Mouse (Mus musculus) layer of hippocampus, postnatal 10 days (tissue): Measurements from ENCODE around the gene Atp6v0a1. TPM values are rescaled to one million over a fixed set of nuclear protein-coding genes. Genes with fewer than 3 reads are reported as not detected.

Source experiments
- DNase-seq, 2 experiments: peaks; one replicate each; pipeline ENCODE4 v3.0.0; 2021; ENCODE audit warnings: low spot score in 2 of 2
- long read RNA-seq: library from polyadenylated mRNA; stranded (forward); transcript quantifications from one replicate; pipeline ENCODE4 v2.0.0, GENCODE M21; 2023
- total RNA-seq, 2 experiments: library from RNA; stranded (reverse); gene quantifications; 2 replicates each; pipeline ENCODE4 v1.2.3; 2021

The Atp6v0a1 gene
- total RNA-seq = 100 to 1,000 TPM; 424 to 431 TPM
- long read RNA-seq, full-length matches to known transcripts = 20 of 85 reads
- long read RNA-seq, partial matches to known transcripts = 19 of 85 reads
- long read RNA-seq, other reads (novel, unspliced or antisense) = 46 of 85 reads

DNA sequence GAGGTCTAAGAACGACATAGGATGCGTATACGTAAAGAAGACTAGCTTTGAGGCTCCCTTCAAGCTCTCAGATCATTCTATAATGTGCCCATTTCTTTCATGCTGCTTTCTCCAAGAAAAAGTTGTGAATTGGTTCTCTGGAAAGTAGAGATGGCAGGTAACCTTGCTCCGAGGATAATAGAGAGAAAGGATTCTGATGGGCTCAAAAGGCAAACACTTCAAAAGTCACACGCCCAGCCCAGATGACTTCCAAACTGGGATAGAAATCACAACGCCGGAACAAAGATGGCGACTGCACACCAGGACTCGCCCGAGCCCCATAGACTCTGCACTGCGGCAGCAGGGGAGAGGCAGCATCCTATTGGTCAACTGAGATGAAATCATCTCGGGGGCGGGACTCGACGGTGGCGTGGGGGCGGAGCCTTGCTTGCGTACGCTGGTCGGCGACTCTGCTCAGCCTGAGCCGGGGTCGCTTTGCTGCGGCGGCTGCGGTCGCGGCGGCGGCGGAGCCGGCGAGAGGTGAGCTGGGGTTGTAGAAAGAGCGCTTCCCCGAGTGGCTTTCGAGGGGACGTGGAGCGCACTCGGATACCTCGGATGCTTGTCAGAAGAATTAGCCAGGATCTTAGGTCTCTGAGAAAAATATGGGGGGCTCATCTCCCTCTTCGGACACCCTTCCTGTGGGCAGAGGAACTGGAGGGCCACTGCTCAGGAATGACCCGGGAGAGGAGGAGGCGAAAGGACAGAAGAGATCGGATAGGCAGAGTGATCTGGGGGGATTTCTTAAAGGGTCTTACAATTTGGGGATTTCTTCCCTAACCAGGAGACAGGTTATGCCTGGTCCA, at the start of gene Atp6v0a1:
Atp6v0a1 (plus strand) TSS at position 407 of the 842 bp plus-strand sequence.
- peak; percentile 97 to 98 for DNase-seq

DNA sequence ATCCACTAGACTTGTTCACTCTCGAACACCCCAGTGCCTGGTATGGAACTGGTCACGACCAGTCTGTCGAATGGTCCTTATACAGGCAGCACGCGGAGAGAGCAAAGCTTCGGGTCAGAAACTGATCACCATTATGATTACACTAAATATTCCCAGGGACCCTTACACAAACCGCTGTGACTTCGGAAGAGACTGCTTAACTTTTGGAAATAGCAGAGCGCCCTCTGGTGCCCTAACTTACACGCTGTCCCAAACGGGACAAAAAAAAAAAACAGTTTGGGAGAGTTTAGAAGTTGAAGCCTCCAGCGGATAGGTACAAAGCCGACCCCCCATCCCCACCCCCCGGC, 49.8 kb upstream of the Atp6v0a1 start:
- DNase-seq = peak; percentile 67 to 75

DNA sequence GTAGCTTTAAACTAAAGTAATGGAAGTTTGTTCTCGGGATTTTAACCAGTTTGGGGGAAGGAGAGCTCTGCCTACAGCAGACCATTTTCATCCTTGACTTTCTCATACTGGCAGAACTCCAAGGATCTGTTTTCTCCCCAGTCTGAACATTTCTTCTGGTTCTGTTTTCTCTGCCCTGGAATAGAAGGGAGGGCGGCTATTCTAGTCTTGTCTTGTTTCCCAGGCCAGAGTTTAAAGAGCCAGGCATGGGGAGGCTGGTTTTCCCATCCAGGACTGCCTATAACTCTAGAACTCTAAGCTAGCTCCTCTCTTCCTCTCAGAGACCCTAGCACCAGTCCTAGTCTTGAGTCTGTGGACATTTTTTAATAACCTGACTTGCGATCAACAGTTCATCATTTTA, 49.4 kb upstream of the Atp6v0a1 start:
- DNase-seq = no peak

DNA sequence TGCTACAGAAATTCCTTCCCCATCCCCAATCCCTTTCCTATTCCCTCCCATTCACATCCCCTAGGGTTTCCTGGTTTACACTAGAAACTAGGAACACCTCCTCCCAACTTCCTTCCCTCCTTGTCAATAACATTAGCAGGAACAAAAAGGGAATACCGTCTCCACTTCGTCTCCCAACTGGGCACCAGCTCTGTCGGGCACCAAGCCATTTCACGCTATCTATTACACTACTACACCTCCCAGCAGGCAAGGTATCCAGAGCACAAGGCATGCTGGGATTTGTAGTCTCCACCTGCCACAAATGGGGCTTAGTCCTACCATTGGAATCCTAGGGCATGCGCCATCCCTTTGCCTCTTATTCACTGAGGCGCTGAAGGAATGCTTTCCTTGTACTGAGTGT, 48.7 kb upstream of the Atp6v0a1 start:
- peak in 1 of 2 experiments; percentile 48 for DNase-seq

DNA sequence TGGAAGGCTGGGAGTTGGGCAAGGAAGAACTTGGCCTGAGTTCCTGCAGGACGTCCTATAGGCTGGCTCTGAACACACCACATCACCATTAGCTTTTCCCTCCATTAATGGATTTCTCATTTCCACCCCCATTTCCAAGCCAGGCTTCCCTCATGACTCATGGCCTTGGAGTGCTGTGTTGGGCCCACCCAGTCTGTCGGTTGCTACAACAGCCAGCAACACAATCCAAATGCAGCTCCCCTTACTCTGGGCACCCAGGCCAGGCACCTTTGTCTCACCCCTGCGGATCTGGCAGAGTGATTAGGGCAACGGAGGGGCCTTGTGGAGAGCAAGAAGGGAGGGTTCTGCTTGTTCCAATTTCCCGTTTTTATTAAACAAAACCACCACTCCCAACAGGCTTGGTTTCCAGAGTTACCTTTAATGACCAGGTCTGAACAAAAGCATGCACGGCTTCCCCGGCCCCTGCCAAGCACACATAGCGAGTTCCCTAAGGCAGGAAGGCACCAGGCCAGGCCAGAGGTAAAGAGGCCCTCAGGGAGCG, 46.8 kb upstream of the Atp6v0a1 start:
- no peak for DNase-seq

DNA sequence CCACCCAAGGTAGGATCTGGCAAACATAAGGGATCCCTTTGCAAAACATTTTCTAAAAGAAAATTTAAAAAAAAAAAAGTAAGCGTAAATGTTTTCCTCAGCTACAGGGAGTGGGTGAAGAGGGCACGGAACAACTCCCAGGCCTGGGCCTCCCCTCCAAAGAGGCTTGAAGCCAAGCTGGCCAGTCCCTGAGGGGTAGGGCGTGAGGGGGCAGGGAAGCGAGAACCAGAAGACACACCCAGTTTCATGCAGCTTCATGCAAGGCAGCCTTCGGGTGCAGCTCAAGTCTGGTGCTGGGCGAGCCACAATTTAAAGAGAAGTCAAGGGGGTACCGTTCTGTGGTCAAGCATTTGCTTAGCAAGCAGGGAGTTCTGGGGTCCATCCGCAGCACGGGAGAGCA, 45.6 kb upstream of the Atp6v0a1 start:
- DNase-seq = no peak

DNA sequence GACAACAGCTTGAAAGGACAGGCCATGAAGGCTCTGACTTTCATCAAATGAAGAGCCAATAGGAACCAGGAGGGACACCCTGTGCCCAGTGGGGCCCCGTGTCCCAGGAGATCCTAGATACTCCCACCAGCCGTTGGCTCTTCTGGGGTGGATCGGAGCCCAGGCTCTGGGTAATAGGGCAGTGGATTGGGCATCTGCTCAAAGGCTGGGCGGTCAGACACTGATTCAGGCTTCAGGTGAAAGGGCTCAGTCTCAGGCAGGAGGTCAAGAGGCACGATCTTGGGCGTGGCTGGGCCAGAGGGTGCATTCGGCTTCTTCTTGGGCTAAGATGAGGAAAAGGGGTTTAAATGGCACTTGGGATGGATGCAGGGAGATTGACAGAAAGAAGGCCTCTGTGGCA, 45.1 kb upstream of the Atp6v0a1 start:
- DNase-seq = no peak

DNA sequence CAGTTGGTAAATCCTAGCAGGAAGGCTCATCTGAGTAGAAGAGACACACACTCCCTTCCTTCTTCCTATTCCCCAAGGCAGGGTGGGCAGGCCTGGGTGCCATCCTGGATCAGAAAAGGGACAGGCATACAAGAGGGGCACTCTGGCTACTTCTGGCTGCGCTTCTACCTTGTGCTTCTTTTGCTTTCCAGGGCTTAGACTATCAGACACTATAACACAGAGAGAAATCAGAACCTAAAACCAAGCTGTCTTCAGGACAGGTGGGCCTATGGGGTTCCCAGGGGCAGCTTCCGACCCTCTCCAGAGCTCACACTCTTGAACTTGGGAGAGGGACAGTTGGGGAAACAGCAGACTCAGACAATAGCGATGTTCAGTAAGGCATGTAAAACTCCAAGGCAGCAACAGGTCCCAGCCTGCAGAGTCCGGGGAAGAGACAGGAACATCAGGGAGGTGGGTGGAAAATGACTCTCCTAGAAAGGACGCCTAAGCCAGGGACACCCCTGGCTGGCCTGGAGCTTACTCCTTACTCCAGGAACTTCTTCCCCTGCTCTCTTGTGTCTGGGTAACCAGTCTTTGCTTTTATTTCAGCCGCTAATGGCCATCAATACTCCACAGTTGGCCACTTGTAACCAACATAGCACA, 44.2 kb upstream of the Atp6v0a1 start:
- DNase-seq = no peak

DNA sequence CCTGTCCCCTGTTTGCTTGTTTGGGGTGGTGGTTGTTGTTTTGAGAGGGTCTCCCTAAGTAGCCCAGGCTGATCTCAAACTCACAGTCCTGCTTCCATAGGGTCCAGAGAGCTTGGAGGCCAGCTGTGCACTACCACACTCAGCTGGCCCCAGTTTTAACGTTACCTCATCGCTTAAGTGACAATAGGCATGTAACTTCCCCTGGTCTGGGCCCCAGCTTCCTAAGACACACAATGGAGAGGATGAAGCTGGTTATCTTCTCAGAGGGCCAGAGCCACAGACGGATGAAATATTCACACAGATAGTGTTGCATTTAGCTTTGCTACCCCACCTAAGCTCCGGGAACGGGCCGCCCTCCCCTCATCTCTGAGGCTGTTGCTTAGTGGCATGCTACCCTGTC, 43.5 kb upstream of the Atp6v0a1 start:
- DNase-seq = no peak

DNA sequence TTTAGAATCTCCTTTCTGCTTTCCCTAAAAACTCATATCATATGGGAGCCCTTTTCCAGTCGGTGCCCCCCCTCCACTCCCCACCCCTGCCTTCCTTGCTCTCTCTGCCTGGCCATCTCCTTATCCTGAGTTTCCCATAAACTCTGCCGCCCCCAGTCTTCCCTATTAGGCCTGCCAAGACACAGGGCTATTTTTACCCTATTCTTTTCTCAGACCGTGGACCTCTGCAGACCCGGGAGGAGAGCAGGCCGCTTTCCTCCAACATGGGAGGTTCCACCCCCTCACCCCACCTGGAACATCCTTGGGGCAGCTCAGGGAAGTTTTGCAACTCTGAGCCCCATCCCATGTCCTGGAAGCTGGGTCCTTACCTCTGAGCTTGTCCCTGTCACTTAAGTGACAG, 41.9 kb upstream of the Atp6v0a1 start:
- DNase-seq = no peak

DNA sequence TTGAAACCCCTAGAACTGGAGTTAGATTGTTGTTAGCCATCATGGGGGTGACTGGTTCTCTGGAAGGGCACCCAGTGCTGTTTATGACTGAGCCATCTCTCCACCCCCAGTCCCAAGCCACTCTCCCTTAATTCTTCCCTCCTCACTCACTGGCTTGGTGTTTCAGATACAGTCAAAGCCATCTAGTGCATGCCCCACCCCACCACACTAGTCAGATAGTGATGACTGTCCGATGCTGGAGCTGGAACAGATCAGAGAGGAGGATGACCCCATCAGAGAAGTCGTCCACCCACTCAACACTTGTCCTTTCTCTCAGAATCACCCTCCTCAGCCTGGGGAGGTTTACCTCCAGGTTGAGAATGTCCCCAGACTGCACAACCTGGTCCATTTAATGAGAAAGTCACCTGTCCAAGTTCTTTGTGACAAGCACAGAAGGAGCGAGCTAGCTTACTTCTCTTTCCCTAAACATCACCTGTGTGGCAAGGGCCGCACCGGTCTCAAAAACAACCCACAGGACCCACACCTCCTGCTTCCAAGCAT, 41.3 kb upstream of the Atp6v0a1 start:
- DNase-seq = no peak

DNA sequence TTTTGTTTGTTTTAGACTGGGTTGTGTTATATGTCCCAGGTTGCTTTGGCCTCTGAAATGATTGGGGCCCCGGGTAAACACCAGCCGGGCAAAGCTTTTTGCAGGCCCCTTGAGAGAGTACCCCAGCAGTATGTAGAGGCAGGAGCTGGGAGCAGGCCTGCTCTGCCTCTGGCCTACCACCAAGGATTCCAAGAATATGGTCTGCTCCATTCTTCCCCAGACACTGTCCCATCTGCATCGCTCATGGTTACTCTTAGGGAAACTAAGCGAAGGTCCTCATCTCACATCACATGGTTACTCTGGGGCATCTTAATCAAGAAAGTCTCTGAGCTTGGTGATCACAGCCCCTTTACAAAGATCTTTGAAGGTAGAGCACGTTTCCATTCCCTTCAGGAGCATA, 40.8 kb upstream of the Atp6v0a1 start:
- no peak for DNase-seq

DNA sequence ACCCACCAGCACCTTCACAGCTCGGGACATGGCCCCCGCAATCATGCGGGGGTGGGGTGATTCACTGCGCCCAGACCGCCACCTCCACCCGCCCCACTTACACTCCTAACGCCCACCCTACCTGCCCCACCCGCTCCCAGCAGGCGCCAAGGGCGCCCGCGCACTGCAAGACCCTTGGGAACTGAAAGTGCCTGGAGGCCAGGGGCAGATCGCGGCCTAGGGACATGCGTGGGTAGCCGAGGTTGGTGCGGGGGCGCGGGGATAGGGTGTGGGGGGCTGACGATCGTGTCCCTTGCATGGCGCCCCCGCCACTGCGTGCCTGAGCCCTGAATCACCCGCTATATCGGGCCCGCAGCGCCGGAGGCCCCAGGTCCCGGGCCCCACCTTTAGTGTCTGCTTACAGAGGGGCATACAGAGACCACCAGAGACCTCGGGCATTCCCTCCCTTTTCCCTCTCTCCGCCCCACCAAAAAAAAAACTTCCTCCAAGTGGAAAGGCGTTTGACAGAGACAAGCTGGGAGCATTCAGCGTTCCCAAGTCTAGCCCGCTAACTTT, 40.0 kb upstream of the Atp6v0a1 start:
- DNase-seq = no peak

DNA sequence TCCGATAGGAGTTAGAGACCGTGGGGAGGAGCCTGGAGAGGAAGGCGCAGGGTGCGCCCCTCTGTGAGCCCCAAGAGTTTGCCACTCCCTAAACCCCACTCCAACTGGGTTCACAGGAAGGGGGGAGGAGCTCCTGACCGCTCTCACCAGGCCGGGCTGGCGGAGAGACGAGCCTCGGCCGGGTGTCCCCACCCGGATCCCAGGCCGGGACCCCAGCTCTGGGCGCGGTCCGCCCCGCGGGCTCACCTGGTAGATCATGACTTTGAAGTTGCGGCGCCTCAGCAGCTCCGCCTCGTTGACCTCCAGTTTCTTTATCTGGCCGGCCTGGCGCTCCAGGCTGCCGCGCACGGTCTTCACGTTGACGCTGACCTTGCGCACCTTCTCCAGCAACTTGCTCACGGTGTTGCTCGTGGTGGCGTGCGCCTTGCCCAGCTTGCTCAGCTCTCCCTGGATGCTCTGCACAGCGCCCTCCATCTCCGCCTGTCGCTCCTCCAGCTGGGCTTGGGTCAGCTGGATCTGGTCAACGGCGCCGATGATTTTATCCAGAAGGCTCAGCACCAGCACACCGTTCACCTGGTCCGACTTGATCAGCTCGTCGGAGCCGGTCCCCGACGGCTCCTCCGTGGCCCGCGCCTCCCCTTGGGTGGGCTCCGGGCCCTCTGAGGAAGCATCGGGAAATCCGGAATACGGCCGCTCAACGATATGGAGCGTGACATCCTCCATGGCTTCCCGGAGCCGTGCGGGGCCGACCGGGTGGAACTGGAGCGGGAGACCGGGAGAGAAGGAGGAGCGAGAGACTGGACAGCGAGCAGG, 39.3 kb upstream of the Atp6v0a1 start:
- DNase-seq = peak in 1 of 2 experiments; percentile 33

DNA sequence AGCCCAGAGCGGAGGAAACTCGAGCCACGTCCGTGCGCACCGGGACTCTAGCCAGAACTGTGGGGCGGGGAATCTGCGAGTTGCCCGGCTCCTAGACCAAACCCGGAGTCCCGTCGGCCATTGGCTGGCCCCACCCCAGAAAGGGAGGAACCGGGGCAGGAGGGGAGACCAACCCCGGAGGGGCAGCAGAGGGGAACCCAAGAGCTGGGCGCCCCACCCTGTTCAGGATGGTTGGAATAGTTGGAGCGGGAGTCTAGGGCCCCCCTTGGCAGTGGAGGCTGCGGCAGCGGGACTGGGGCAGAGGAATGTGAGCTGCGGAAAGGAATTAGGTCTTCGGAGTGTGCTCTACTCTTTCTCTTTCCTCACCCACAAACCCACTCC, 38.7 kb upstream of the Atp6v0a1 start, which contains the start of gene Cavin1:
Cavin1 (minus strand) TSS at position 331 of the 381 bp plus-strand sequence.
- DNase-seq = peak; percentile 69 to 76

DNA sequence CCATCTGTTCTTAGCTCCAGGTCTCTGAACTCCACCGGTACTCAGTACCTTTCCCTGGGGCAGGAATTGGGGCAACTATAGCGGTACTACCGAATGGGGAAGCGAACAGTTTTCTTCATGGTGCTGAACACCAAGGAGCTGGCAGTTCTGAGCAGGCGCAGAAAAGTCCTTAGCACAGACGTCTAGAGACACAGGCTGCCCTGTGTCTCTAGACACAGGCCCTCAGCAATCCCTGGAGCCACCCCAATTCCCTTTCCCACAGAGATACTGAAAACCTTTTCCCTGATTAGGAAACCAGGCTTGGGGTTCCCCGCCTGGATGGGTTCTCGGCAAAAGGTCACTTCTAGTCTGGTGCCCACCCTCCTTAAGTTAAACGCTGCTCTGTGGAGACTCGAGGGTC, 37.8 kb upstream of the Atp6v0a1 start:
- no peak for DNase-seq

DNA sequence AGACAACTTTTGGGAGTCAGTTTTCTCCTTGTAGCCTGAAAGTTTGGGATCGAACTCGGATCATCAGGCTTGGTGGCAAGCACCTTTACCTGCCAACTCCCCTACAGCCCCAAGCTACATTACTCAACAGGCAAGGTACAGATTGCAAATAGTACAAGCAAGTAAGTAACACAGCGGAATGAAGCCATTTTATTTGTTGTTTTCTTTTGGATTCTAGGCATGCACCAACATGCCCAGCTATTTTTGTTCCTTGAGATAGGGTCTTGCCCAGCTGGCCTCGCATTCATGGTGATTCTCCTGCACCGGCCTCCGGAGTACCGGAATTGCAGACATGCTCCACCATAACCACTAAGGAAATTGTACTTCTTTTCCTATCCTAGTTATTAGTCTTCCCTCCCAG, 36.0 kb upstream of the Atp6v0a1 start:
- no peak for DNase-seq

DNA sequence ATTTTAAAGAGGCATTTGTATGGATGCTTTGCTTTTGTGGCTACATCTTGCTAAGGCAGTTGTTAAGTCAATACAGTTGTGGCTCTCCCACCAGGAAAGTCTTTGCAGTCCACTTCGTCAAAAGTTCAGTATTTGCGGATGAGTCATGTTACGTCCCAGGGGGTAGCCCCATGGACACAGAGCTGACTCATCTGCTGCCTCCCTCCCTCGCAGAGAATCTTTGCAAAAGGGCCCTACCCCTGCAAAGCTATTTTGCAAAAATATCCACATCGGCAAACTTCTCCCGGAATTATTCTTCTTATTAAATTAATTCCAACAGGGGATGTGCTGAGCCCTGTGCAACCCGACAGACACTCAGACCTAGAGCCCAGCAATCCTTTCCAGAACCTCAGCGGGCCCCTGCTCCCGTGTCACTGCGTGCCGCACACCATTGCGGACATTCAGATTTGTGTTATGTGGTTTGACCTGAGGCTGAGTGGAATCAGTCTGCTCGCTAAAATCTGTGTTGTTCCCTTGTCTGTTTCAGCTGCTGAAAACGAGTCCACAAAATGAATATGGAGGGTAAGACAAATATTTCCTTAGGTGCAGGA, 34.8 kb upstream of the Atp6v0a1 start:
- DNase-seq = no peak

DNA sequence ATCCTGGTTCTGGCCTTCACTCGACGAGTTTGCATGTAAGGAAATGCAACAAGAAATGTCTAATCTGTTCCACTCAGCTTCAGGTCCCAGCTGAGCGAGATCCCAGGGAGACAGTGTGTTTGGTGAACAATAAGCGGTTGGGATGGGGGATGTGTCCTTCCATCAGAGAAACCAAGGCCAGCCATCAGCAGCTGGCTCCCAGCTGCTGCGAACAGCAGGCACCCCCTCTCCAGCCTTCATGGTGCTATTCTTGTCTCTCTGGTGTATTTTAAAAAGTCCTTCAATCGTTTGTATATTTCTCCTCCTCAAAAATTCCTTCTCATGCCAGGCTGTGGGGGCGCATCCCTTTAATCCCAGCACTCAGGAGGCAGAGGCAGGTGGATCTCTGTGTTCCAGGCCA, 34.0 kb upstream of the Atp6v0a1 start:
- DNase-seq = no peak

DNA sequence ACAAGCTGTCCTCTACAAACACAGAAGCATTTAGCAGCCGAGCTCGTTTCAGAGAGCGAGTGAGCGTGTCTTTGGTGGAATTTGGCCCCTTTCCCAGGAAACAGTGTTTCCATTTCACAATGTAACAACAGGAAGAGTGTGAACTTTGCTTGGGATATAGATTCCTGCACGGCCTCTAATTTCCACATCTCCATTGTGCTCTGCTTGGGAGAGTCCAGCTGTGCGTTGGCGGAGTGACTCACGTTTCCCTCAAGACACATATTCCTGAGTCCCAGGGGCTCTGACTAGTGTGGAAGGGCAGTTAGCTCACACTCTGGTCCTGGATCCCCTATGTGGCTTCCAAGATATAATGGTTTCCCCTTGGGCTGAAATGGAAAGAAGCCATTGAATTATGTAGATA, 29.4 kb upstream of the Atp6v0a1 start:
- no peak for DNase-seq
